Mouse (Mus musculus) liver, adult 2 months (tissue): ENCODE data around the gene Zdbf2. TPM values are rescaled to one million over a fixed set of nuclear protein-coding genes. Genes with fewer than 3 reads are reported as not detected.

ENCODE experiments used
- DNase-seq: peaks from one replicate; pipeline ENCODE4 v3.0.0-alpha.2; 2011; ENCODE audit warnings: low read depth, low spot score; ENCODE audit errors: extremely low read depth
- H3K27ac ChIP-seq: fragments of 200-500 bp; replicated peaks from 2 replicates; pipeline ENCODE4 v1.5.1; 2012; ENCODE audit warnings: low read depth, mild to moderate bottlenecking, control low read depth, inconsistent platforms, low read length; ENCODE audit not compliant: insufficient read depth
- H3K27me3 ChIP-seq: fragments of 200-500 bp; 2 replicates; pipeline ENCODE4 v1.6.1; 2012; ENCODE audit warnings: mild to moderate bottlenecking, moderate library complexity, low read length, inconsistent platforms; ENCODE audit not compliant: control insufficient read depth, insufficient read depth
- H3K36me3 ChIP-seq: fragments of 200-500 bp; 2 replicates; pipeline ENCODE4 v1.6.1; 2012; ENCODE audit warnings: low read length, inconsistent platforms; ENCODE audit not compliant: control insufficient read depth, insufficient read depth
- H3K4me1 ChIP-seq: fragments of 200-500 bp; 2 replicates; pipeline ENCODE4 v1.6.1; 2011; ENCODE audit warnings: low read length; ENCODE audit not compliant: control insufficient read depth, insufficient read depth
- H3K4me3 ChIP-seq: fragments of 200-500 bp; 2 replicates; pipeline ENCODE4 v1.5.1; 2011; ENCODE audit warnings: low read depth, mild to moderate bottlenecking, control low read depth, low read length, moderate library complexity; ENCODE audit not compliant: insufficient read depth
- H3K79me2 ChIP-seq: fragments of 200-500 bp; 2 replicates; pipeline ENCODE4 v1.6.1; 2012; ENCODE audit warnings: inconsistent platforms, mild to moderate bottlenecking, low read length, moderate library complexity; ENCODE audit not compliant: control insufficient read depth, insufficient read depth
- H3K9ac ChIP-seq: fragments of 200-500 bp; 2 replicates; pipeline ENCODE4 v1.6.1; 2012; ENCODE audit warnings: low read depth, mild to moderate bottlenecking, control low read depth, inconsistent platforms, low read length
- CTCF ChIP-seq: fragments of 200-500 bp; IDR thresholded peaks from 2 replicates; pipeline ENCODE4 v1.5.1; 2011; ENCODE audit warnings: low read depth, low read length, control low read depth
- POLR2A ChIP-seq: fragments of 200-500 bp; IDR thresholded peaks from 2 replicates; pipeline ENCODE4 v1.6.1; 2011; ENCODE audit warnings: low read length, control low read depth; ENCODE audit not compliant: insufficient read depth; ENCODE audit errors: extremely low read depth
- WGBS: fragments of 180-500 bp; shearing (Covaris S2); methylation state at CpG from one replicate; pipeline ENCODE4 v1.1.7; 2018; 5-methylcytosine and 5-hydroxymethylcytosine counted together
- polyA plus RNA-seq: library from polyadenylated mRNA; depleted of rRNA; stranded (reverse); fragments of >200 nt; gene quantifications from 2 replicates; pipeline ENCODE4 v1.2.3, GENCODE M21; 2012
- total RNA-seq: library from RNA; depleted of rRNA; stranded (reverse); fragments of >200 nt; gene quantifications from 2 replicates; pipeline ENCODE4 v1.2.3, GENCODE M21; 2014

Gene Zdbf2
- total and polyA plus RNA-seq, 2 experiments, result under 0.01 TPM; not detected in 1

GRCm38 (mm10) chr1:63239751-63240150 is 33.3 kb upstream of the Zdbf2 start:
- H3K79me2 ChIP-seq, result no peaks in the 10 kb centered on the region
- no peak overlapping the region for H3K27ac ChIP-seq
- no peaks in the 10 kb centered on the region for H3K4me1 ChIP-seq
- TF ChIP-seq CTCF (no peak), POLR2A (no peak)
- no peak overlapping the region for H3K9ac ChIP-seq
- H3K36me3 ChIP-seq, result no peaks in the 10 kb centered on the region
- no peak for DNase-seq
- no peak overlapping the region for H3K4me3 ChIP-seq
- peaks cover 3% of the 10 kb centered on the region; the same call in 1 of the 2 replicates for H3K27me3 ChIP-seq
- 92% methylated on average over 8 of the region's 8 CpGs for WGBS

GRCm38 (mm10) chr1:63243854-63244253 is 29.2 kb upstream of the Zdbf2 start:
- Histone ChIP-seq H3K27ac (no peak overlapping the region), H3K4me1 (no peaks in the 10 kb centered on the region), H3K4me3 (no peak overlapping the region), H3K36me3 (no peaks in the 10 kb centered on the region), H3K79me2 (no peaks in the 10 kb centered on the region), H3K9ac (no peak overlapping the region), H3K27me3 (peaks cover 14% of the 10 kb centered on the region)
- TF ChIP-seq CTCF (no peak), POLR2A (no peak)
- WGBS, result 54% methylated on average over 4 of the region's 4 CpGs
- DNase-seq, result no peak

- Histone ChIP-seq H3K4me1 (no peaks in the 10 kb centered on the region), H3K27me3 (peaks cover 19% of the 10 kb centered on the region), H3K9ac (no peak overlapping the region), H3K36me3 (no peaks in the 10 kb centered on the region), H3K27ac (no peak overlapping the region), H3K4me3 (no peak overlapping the region), H3K79me2 (no peaks in the 10 kb centered on the region)
- DNase-seq, result no peak
- 8% methylated on average over 16 of the region's 16 CpGs for WGBS
- TF ChIP-seq CTCF, result no peak
- TF ChIP-seq POLR2A, result no peak
Observed at GRCm38 (mm10) chr1:63246862-63247521, 26.1 kb upstream of the Zdbf2 start.

GRCm38 (mm10) chr1:63247831-63248359 is 25.2 kb upstream of the Zdbf2 start:
- Histone ChIP-seq H3K4me1 (no peaks in the 10 kb centered on the region), H3K79me2 (no peaks in the 10 kb centered on the region), H3K27ac (no peak overlapping the region), H3K4me3 (no peak overlapping the region), H3K36me3 (no peaks in the 10 kb centered on the region), H3K27me3 (peaks cover 25% of the 10 kb centered on the region), H3K9ac (no peak overlapping the region)
- DNase-seq, result no peak
- 3% methylated on average over 18 of the region's 18 CpGs for WGBS
- no peak for TF ChIP-seq POLR2A
- TF ChIP-seq CTCF, result no peak

GRCm38 (mm10) chr1:63248360-63248851 is 24.7 kb upstream of the Zdbf2 start:
- no peak overlapping the region for H3K27ac ChIP-seq
- DNase-seq, result no peak
- no peaks in the 10 kb centered on the region for H3K79me2 ChIP-seq
- 6% methylated on average over 44 of the region's 44 CpGs for WGBS
- no peaks in the 10 kb centered on the region for H3K36me3 ChIP-seq
- H3K9ac ChIP-seq, result no peak overlapping the region
- no peak overlapping the region for H3K4me3 ChIP-seq
- no peak for TF ChIP-seq CTCF
- TF ChIP-seq POLR2A, result no peak
- peaks cover 25% of the 10 kb centered on the region for H3K27me3 ChIP-seq
- H3K4me1 ChIP-seq, result no peaks in the 10 kb centered on the region

- TF ChIP-seq POLR2A, result no peak
- TF ChIP-seq CTCF, result no peak
- H3K27me3 ChIP-seq, result peaks cover 23% of the 10 kb centered on the region
- H3K4me1 ChIP-seq, result no peaks in the 10 kb centered on the region
Observed at GRCm38 (mm10) chr1:63249261-63249660, 23.8 kb upstream of the Zdbf2 start.

More at GRCm38 (mm10) chr1:63249261-63249660, 23.8 kb upstream of the Zdbf2 start:
- Histone ChIP-seq H3K36me3 (no peaks in the 10 kb centered on the region), H3K4me3 (no peak overlapping the region), H3K27ac (no peak overlapping the region), H3K79me2 (no peaks in the 10 kb centered on the region), H3K9ac (no peak overlapping the region)
- 44% methylated on average over 4 of the region's 4 CpGs for WGBS
- DNase-seq, result no peak
